Mouse (Mus musculus) limb, embryonic 14.5 days (tissue): ENCODE results near the gene Setd7. TPM values are rescaled to one million over a fixed set of nuclear protein-coding genes. Genes with fewer than 3 reads are reported as not detected.

Source experiments
- ATAC-seq: fragments of 200-750 bp; cut with Nextera tagmentation; 2 replicates; pipeline ENCODE4 v1.8.0; 2017; ENCODE audit warnings: low read depth, moderate number of reproducible peaks, moderate TSS enrichment; ENCODE audit not compliant: low FRiP score
- DNase-seq: peaks from one replicate; pipeline ENCODE4 v3.0.0-alpha.2; 2015; ENCODE audit warnings: low spot score
- H3K27ac ChIP-seq: fragments of 300-500 bp; sonication (generic); replicated peaks from 2 replicates; pipeline ENCODE4 v1.5.1; 2014; ENCODE audit warnings: low read depth, mild to moderate bottlenecking, low read length, moderate library complexity, mixed read lengths
- H3K27me3 ChIP-seq: fragments of 300-500 bp; sonication (generic); 2 replicates; pipeline ENCODE4 v1.6.1; 2014; ENCODE audit warnings: low read length, mixed read lengths; ENCODE audit not compliant: control insufficient read depth, insufficient read depth
- H3K36me3 ChIP-seq: fragments of 300-500 bp; sonication (generic); 2 replicates; pipeline ENCODE4 v1.6.1; 2014; ENCODE audit warnings: mild to moderate bottlenecking, low read length, moderate library complexity, mixed read lengths; ENCODE audit not compliant: control insufficient read depth, insufficient read depth
- H3K4me1 ChIP-seq: fragments of 300-500 bp; sonication (generic); 2 replicates; pipeline ENCODE4 v1.6.1; 2014; ENCODE audit warnings: antibody characterized with exemption, low read length, mixed read lengths; ENCODE audit not compliant: control insufficient read depth, insufficient read depth
- H3K4me2 ChIP-seq: fragments of 300-500 bp; sonication (generic); replicated peaks from 2 replicates; pipeline ENCODE4 v1.6.1; 2014; ENCODE audit warnings: low read depth, mild to moderate bottlenecking, low read length, moderate library complexity; ENCODE audit not compliant: severe bottlenecking
- H3K4me3 ChIP-seq: fragments of 300-500 bp; sonication (generic); replicated peaks from 2 replicates; pipeline ENCODE4 v1.5.1; 2014; ENCODE audit warnings: low read length
- H3K9ac ChIP-seq: fragments of 300-500 bp; sonication (generic); 2 replicates; pipeline ENCODE4 v1.6.1; 2014; ENCODE audit warnings: mild to moderate bottlenecking, low read depth, low read length, moderate library complexity; ENCODE audit not compliant: severe bottlenecking
- H3K9me3 ChIP-seq: fragments of 300-500 bp; sonication (generic); 2 replicates; pipeline ENCODE4 v1.6.1; 2016; ENCODE audit warnings: low read length; ENCODE audit not compliant: control insufficient read depth
- POLR2A ChIP-seq: fragments of 200-500 bp; IDR thresholded peaks from 2 replicates; pipeline ENCODE4 v1.8.0; 2012; ENCODE audit warnings: inconsistent platforms, mild to moderate bottlenecking, moderate library complexity, borderline replicate concordance; ENCODE audit not compliant: insufficient read depth, insufficient read length; ENCODE audit errors: extremely low read depth
- whole genome bisulfite sequencing: fragments of 180-500 bp; shearing (Covaris S2); extraction: QIAGEN DNeasy Blood & Tissue Kit; methylation state at CpG from one replicate; pipeline ENCODE4 v1.1.7; 2014; 5-methylcytosine and 5-hydroxymethylcytosine counted together
- polyA plus RNA-seq, 2 experiments: library from polyadenylated mRNA; depleted of rRNA in 1 of 2; stranded (reverse) in 1 of 2; unstranded in 1 of 2; fragments of >200 nt; fragmentation: Nextera tagmentation in 1 of 2; extraction: Ambion mirVana in 1 of 2; gene quantifications; 2 replicates each; pipeline versions ENCODE4 v1.2.1 to v1.2.3; 2012 to 2014

The Setd7 gene
- polyA plus RNA-seq, 2 experiments, result 6.1 to 19.6 TPM

DNA sequence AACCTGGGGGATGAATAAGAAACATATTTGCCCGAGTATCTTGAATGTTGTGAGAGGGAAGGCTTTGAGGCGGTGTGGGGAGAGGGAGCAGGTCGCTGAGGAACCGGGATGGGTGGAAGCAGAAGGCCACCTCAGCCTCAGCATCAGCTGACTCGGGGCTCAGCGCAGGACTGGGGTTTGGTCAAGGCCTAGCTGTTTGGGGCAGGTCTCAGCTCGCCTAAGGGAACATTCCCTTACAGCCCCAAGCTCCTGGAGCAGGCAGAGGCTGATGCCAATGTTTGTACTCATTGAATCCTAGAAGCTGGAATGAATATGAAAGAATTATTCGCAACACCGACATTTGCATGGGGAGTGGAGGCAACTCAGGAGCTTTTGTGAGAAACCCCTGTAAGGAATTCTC, 13.2 kb upstream of the Setd7 start:
- no peak overlapping the region for H3K27ac ChIP-seq
- no peaks in the 10 kb centered on the region; the same call in 1 of the 2 replicates for H3K4me1 ChIP-seq
- H3K4me3 ChIP-seq, result no peak overlapping the region
- 74% methylated on average over 9 of the region's 9 CpGs for whole genome bisulfite sequencing
- H3K4me2 ChIP-seq, result no peak overlapping the region
- no peaks in the 10 kb centered on the region for H3K27me3 ChIP-seq
- ATAC-seq (no peak), DNase-seq (no peak)
- H3K36me3 ChIP-seq, result no peaks in the 10 kb centered on the region
- TF ChIP-seq POLR2A, result no peak
- no peaks in the 10 kb centered on the region for H3K9me3 ChIP-seq
- H3K9ac ChIP-seq, result no peak overlapping the region

DNA sequence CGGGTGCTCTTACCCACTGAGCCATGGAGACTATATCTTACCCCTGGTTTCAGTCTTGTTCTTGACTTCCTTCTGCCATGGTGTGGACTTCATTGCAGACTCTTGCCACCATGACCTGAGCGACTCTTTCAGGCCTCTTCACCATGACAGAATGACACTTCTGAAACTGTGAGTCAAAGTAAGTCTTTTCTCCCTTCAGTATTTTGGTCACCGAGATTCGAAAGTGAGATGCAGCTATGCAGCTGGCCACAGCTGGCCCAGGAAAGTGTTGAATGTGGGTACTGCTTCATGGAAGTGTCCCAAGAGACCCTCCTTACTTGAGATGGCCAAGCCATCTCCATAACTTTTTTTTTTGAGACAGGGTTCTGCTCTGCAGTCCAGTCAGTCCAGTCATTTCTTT, 9.5 kb upstream of the Setd7 start:
- ATAC-seq, result no peak
- no peak for TF ChIP-seq POLR2A
- no peak overlapping the region for H3K4me2 ChIP-seq
- H3K27me3 ChIP-seq, result no peaks in the 10 kb centered on the region
- DNase-seq, result no peak
- no peak overlapping the region for H3K27ac ChIP-seq
- no peak overlapping the region for H3K9ac ChIP-seq
- no peaks in the 10 kb centered on the region for H3K4me1 ChIP-seq
- H3K36me3 ChIP-seq, result no peaks in the 10 kb centered on the region
- H3K4me3 ChIP-seq, result no peak overlapping the region
- WGBS, result 90% methylated on average over 4 of the region's 4 CpGs
- H3K9me3 ChIP-seq, result no peaks in the 10 kb centered on the region

DNA sequence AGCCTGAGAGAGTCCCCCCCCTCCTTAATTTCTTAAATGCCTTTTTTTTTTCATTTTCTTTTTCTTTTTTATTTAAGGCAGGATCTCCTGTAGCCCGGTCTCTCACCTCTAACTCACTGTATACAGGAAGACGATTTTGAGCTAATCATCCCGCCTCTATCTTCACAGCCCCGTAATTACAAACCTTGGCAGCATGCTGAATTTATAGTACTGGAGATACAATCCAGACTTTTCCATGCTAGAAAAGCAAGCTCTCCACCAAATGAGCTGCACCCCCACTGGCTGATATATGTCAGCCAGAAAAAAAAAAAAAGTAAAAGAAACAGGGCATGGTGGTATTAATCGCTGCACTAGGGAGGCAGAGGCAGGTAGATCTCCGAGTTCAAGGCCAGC, 1.3 kb upstream of the Setd7 start:
- 68% methylated on average over 6 of the region's 6 CpGs for WGBS
- no peak for TF ChIP-seq POLR2A
- H3K36me3 ChIP-seq, result no peaks in the 10 kb centered on the region
- no peak overlapping the region for H3K27ac ChIP-seq
- peak overlapping the region; percentile 87 for H3K4me2 ChIP-seq
- ATAC-seq, result no peak
- peaks cover 10% of the 10 kb centered on the region; the same call in 1 of the 2 replicates for H3K4me1 ChIP-seq
- H3K27me3 ChIP-seq, result no peaks in the 10 kb centered on the region
- peak overlapping the region; percentile 92 for H3K4me3 ChIP-seq
- H3K9me3 ChIP-seq, result no peaks in the 10 kb centered on the region
- DNase-seq, result no peak
- no peak overlapping the region for H3K9ac ChIP-seq

DNA sequence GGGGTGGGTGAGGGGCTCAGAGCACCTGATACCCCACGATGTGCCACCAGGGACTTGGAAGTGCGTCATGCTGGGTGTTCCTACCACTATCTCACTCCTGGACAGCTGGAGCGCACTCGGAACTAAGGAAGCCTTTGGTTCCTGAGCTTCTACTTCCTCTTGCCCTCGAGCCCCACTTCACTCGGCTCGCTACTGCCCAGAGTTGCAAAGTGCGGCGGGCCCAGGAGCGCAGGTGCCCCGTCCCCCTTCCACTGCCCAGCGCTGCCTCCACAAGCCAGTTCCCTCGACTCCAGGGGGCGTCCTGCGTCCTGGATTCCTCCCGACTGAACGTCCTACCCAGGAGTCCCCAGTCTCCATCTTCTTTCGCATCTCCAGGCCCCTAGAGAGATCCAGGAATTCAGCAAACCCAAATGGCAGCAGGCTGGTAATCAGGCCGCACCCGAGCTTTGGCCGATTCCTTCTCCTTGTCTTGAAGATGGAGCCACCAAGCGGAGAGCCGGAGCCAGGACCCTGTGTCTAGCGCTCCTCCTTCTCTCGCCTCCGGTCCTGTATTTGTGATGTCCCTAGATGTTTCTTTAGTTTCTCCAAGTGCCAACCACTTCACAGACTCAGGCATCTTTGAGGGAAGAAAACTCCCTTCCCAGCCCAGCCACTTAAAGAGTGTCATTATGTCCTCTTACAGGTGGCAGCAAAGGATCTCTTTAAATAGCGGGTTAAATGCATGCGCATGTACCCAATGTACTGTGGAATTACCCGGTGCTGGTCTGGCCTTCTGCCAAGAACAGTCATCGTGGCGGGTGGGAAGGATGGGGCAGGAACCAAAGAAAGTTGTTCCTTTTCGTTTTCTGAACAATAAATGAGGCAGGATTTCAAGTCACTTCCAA, 672 bp upstream of the Setd7 start:
- DNase-seq (peak; percentile 71), ATAC-seq (peak; percentile 20)
- H3K4me1 ChIP-seq, result peaks cover 10% of the 10 kb centered on the region; the same call in 1 of the 2 replicates
- H3K9me3 ChIP-seq, result no peaks in the 10 kb centered on the region
- peak overlapping the region; percentile 87 for H3K4me2 ChIP-seq
- no peak for TF ChIP-seq POLR2A
- no peaks in the 10 kb centered on the region for H3K36me3 ChIP-seq
- H3K27ac ChIP-seq, result peak overlapping the region; percentile 93
- under 1% methylated on average over 31 of the region's 32 CpGs for WGBS
- H3K4me3 ChIP-seq, result peak overlapping the region; percentile 92
- H3K27me3 ChIP-seq, result no peaks in the 10 kb centered on the region
- peak overlapping the region; percentile 94 for H3K9ac ChIP-seq

DNA sequence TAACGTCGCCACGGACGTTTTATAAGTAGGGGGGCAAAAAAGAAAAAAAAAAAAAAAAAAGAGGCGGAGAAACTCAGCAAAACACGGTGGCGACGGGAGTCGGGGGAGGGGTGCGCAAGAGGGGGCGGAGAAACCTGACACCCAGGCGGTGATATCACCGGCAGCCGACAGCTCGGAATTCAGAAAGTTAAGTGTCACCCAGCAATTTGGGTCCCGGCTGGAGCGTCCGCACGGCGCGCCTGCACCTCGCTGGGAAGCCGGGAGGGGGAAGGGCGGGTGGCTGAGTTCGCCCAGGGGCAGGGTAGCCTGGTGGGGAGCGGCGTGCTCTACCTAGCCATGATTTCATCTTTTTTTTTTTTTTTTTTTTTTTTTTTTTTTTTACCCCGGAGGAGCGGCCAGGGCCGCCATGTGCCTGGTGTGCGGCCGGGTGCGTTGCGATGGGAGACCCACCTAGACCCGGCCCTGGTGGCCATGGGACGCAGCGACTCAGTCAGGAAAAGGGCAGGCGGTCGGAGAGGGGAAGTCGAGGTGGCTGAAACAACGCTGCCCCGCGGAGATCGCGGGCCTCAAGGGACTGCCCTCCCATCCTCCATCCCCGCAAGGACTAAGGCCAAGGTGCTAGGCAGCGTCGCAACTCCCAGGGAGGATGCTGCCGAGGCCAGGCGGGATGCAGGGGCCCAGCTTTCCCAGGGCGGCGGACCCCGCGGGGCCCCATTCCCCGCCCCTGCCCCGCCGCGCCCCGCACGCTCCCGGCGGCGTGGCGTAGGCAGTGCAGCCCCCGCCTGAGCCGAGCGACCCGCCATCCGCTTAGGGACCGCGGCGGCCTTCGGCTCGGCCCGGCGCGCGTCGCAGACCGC, 857 bp downstream of the Setd7 start:
- Histone ChIP-seq H3K36me3 (no peaks in the 10 kb centered on the region), H3K4me2 (peak overlapping the region; percentile 87), H3K9me3 (no peaks in the 10 kb centered on the region), H3K27me3 (no peaks in the 10 kb centered on the region), H3K27ac (peak overlapping the region; percentile 93), H3K4me1 (peaks cover 10% of the 10 kb centered on the region; the same call in 1 of the 2 replicates), H3K4me3 (peak overlapping the region; percentile 92), H3K9ac (peak overlapping the region; percentile 94)
- WGBS, result 2% methylated on average over 61 of the region's 80 CpGs
- peak; percentile 76 for DNase-seq
- peak; percentile 60 for ATAC-seq
- no peak for TF ChIP-seq POLR2A
